Mouse (Mus musculus): ENCODE results near the gene Mepce. TPM values are rescaled to one million over a fixed set of nuclear protein-coding genes. Genes with fewer than 3 reads are reported as not detected.

Gene Mepce
- total and polyA plus RNA-seq, 2 experiments from 2014 or later = 17.1 to 49.2 TPM

GRCm38 (mm10) chr5:137830238-137830637, 42.8 kb upstream of the Mepce start:
- no peak for TF ChIP-seq CTCF (IDR thresholded peaks at IDR 0.05; ENCODE audit: low read depth)
- no peak overlapping the region for H3K4me2 ChIP-seq (ENCODE audit: low read depth, low read length)
- H3K27me3 ChIP-seq (ENCODE audit: insufficient read depth, low read length) = no peaks in the 10 kb centered on the region
- DNase-seq (ENCODE audit: low spot score) = no peak
- WGBS = 90% methylated on average over 7 of the region's 7 CpGs
- H3K9me3 ChIP-seq (ENCODE audit: low read length) = no peaks in the 10 kb centered on the region
- no peaks in the 10 kb centered on the region for H3K36me3 ChIP-seq (ENCODE audit: insufficient read depth, low read length)
- H3K4me3 ChIP-seq (ENCODE audit: low read length) = no peak overlapping the region
- ATAC-seq = no peak
- no peak overlapping the region for H3K9ac ChIP-seq (replicated peaks; ENCODE audit: low read length)
- no peaks in the 10 kb centered on the region for H3K4me1 ChIP-seq (ENCODE audit: insufficient read depth, low read length)
- no peak overlapping the region for H3K27ac ChIP-seq

- Histone ChIP-seq H3K27ac (no peak overlapping the region), H3K4me2 (ENCODE audit: low read depth, low read length) (no peak overlapping the region), H3K9me3 (ENCODE audit: low read length) (no peaks in the 10 kb centered on the region), H3K4me3 (ENCODE audit: low read length) (no peak overlapping the region), H3K9ac (replicated peaks; ENCODE audit: low read length) (no peak overlapping the region), H3K36me3 (ENCODE audit: insufficient read depth, low read length) (no peaks in the 10 kb centered on the region), H3K4me1 (ENCODE audit: insufficient read depth, low read length) (no peaks in the 10 kb centered on the region), H3K27me3 (ENCODE audit: insufficient read depth, low read length) (no peaks in the 10 kb centered on the region)
- no peak for ATAC-seq
- no peak for TF ChIP-seq CTCF (IDR thresholded peaks at IDR 0.05; ENCODE audit: low read depth)
- WGBS = 85% methylated on average over 6 of the region's 6 CpGs
- DNase-seq (ENCODE audit: low spot score) = no peak
These were observed 41.2 kb upstream of the Mepce start for GRCm38 (mm10) chr5:137828694-137829093.

GRCm38 (mm10) chr5:137826421-137826820, 39.0 kb upstream of the Mepce start:
- Histone ChIP-seq H3K27me3 (ENCODE audit: insufficient read depth, low read length) (no peaks in the 10 kb centered on the region), H3K9ac (replicated peaks; ENCODE audit: low read length) (no peak overlapping the region), H3K27ac (no peak overlapping the region), H3K36me3 (ENCODE audit: insufficient read depth, low read length) (no peaks in the 10 kb centered on the region), H3K4me1 (ENCODE audit: insufficient read depth, low read length) (no peaks in the 10 kb centered on the region), H3K9me3 (ENCODE audit: low read length) (no peaks in the 10 kb centered on the region), H3K4me2 (ENCODE audit: low read depth, low read length) (no peak overlapping the region), H3K4me3 (ENCODE audit: low read length) (no peak overlapping the region)
- 73% methylated on average over 7 of the region's 7 CpGs for WGBS
- TF ChIP-seq CTCF (IDR thresholded peaks at IDR 0.05; ENCODE audit: low read depth) = no peak
- DNase-seq (ENCODE audit: low spot score) (no peak), ATAC-seq (no peak)

- H3K27ac ChIP-seq = no peak overlapping the region
- no peak overlapping the region for H3K4me3 ChIP-seq (ENCODE audit: low read length)
- ATAC-seq = no peak
- no peaks in the 10 kb centered on the region for H3K4me1 ChIP-seq (ENCODE audit: insufficient read depth, low read length)
- no peak for TF ChIP-seq CTCF (IDR thresholded peaks at IDR 0.05; ENCODE audit: low read depth)
- no peak overlapping the region for H3K9ac ChIP-seq (replicated peaks; ENCODE audit: low read length)
- no peak overlapping the region for H3K4me2 ChIP-seq (ENCODE audit: low read depth, low read length)
- H3K27me3 ChIP-seq (ENCODE audit: insufficient read depth, low read length) = no peaks in the 10 kb centered on the region
- no peaks in the 10 kb centered on the region for H3K9me3 ChIP-seq (ENCODE audit: low read length)
- no peaks in the 10 kb centered on the region for H3K36me3 ChIP-seq (ENCODE audit: insufficient read depth, low read length)
- no peak for DNase-seq (ENCODE audit: low spot score)
- 79% methylated on average over 2 of the region's 2 CpGs for WGBS
These were observed 38.5 kb upstream of the Mepce start for GRCm38 (mm10) chr5:137825971-137826370.

- TF ChIP-seq CTCF (IDR thresholded peaks at IDR 0.05; ENCODE audit: low read depth) = no peak
- Histone ChIP-seq H3K4me2 (ENCODE audit: low read depth, low read length) (no peak overlapping the region), H3K9ac (replicated peaks; ENCODE audit: low read length) (no peak overlapping the region), H3K36me3 (ENCODE audit: insufficient read depth, low read length) (no peaks in the 10 kb centered on the region), H3K9me3 (ENCODE audit: low read length) (no peaks in the 10 kb centered on the region), H3K4me1 (ENCODE audit: insufficient read depth, low read length) (no peaks in the 10 kb centered on the region), H3K27ac (no peak overlapping the region), H3K4me3 (ENCODE audit: low read length) (no peak overlapping the region), H3K27me3 (ENCODE audit: insufficient read depth, low read length) (no peaks in the 10 kb centered on the region)
- no peak for DNase-seq (ENCODE audit: low spot score)
- 92% methylated on average over 3 of the region's 3 CpGs for WGBS
- ATAC-seq = no peak
These were observed 37.6 kb upstream of the Mepce start for GRCm38 (mm10) chr5:137825030-137825429.

- H3K9me3 ChIP-seq (ENCODE audit: low read length) = no peaks in the 10 kb centered on the region
- no peak overlapping the region for H3K4me2 ChIP-seq (ENCODE audit: low read depth, low read length)
- 95% methylated on average over 6 of the region's 6 CpGs for WGBS
- H3K9ac ChIP-seq (replicated peaks; ENCODE audit: low read length) = no peak overlapping the region
- H3K27ac ChIP-seq = no peak overlapping the region
- no peaks in the 10 kb centered on the region for H3K4me1 ChIP-seq (ENCODE audit: insufficient read depth, low read length)
- H3K27me3 ChIP-seq (ENCODE audit: insufficient read depth, low read length) = no peaks in the 10 kb centered on the region
- TF ChIP-seq CTCF (IDR thresholded peaks at IDR 0.05; ENCODE audit: low read depth) = no peak
- no peaks in the 10 kb centered on the region for H3K36me3 ChIP-seq (ENCODE audit: insufficient read depth, low read length)
- DNase-seq (ENCODE audit: low spot score) = no peak
- ATAC-seq = no peak
- H3K4me3 ChIP-seq (ENCODE audit: low read length) = no peak overlapping the region
These were observed 36.1 kb upstream of the Mepce start for GRCm38 (mm10) chr5:137823455-137824045.

- 77% methylated on average over 1 of the region's 1 CpGs for WGBS
- Histone ChIP-seq H3K9ac (replicated peaks; ENCODE audit: low read length) (no peak overlapping the region), H3K4me3 (ENCODE audit: low read length) (no peak overlapping the region), H3K27ac (no peak overlapping the region), H3K27me3 (ENCODE audit: insufficient read depth, low read length) (no peaks in the 10 kb centered on the region), H3K36me3 (ENCODE audit: insufficient read depth, low read length) (no peaks in the 10 kb centered on the region), H3K9me3 (ENCODE audit: low read length) (no peaks in the 10 kb centered on the region), H3K4me2 (ENCODE audit: low read depth, low read length) (no peak overlapping the region), H3K4me1 (ENCODE audit: insufficient read depth, low read length) (no peaks in the 10 kb centered on the region)
- no peak for DNase-seq (ENCODE audit: low spot score)
- no peak for ATAC-seq
- TF ChIP-seq CTCF (IDR thresholded peaks at IDR 0.05; ENCODE audit: low read depth) = no peak
These were observed 35.1 kb upstream of the Mepce start for GRCm38 (mm10) chr5:137822602-137823001.

Data from hindbrain, postnatal 0 days (tissue).